Mouse (Mus musculus) CH12.LX (cell line): ENCODE data around the gene Pitpnm2. TPM values are rescaled to one million over a fixed set of nuclear protein-coding genes. Genes with fewer than 3 reads are reported as not detected.
A peak's percentile ranks its signal among the peaks of the same experiment; 100 is the strongest.

ENCODE experiments used
- DNase-seq: peaks from one replicate; pipeline ENCODE4 v3.0.0-alpha.2; 2013; ENCODE audit errors: extremely low read depth
- H3K27ac ChIP-seq: 2 replicates; pipeline ENCODE4 v1.5.1; 2012; ENCODE audit warnings: low read depth, mild to moderate bottlenecking, control low read depth, moderate library complexity; ENCODE audit not compliant: insufficient read depth
- H3K27me3 ChIP-seq: replicated peaks from 2 replicates; pipeline ENCODE3; 2012; ENCODE audit warnings: inconsistent platforms
- H3K36me3 ChIP-seq, 2 experiments: replicated peaks in 1 of 2; 2 replicates each; pipeline versions ENCODE3 to v1.6.1; 2012; ENCODE audit warnings: inconsistent platforms in 1 of 2, low read length in 1 of 2, mild to moderate bottlenecking in 1 of 2, mixed read lengths in 1 of 2, moderate library complexity in 1 of 2; ENCODE audit not compliant: control insufficient read depth in 1 of 2, insufficient read depth in 1 of 2
- H3K4me1 ChIP-seq, 2 experiments: 2 replicates each; pipeline ENCODE4 v1.6.1; 2012; ENCODE audit warnings: inconsistent platforms in 1 of 2, moderate library complexity in 1 of 2; ENCODE audit not compliant: insufficient read depth in 2 of 2, control insufficient read depth in 1 of 2
- H3K4me2 ChIP-seq: 2 replicates; pipeline ENCODE4 v1.6.1; 2012; ENCODE audit warnings: low read depth, mild to moderate bottlenecking, control low read depth; ENCODE audit not compliant: poor library complexity, insufficient read depth, severe bottlenecking
- H3K4me3 ChIP-seq, 3 experiments: fragments of 150-350 bp in 1 of 3; sonication (generic) in 1 of 3; replicated peaks in 1 of 3; 2 replicates each; pipeline versions ENCODE3 to v1.5.1; 2011 to 2012; ENCODE audit warnings: low read depth in 2 of 3, low read length in 2 of 3, mild to moderate bottlenecking in 2 of 3, moderate library complexity in 2 of 3, control low read depth in 1 of 3, improper control_type of control experiment in 1 of 3, inconsistent platforms in 1 of 3, mixed read lengths in 1 of 3; ENCODE audit not compliant: poor library complexity in 1 of 3
- H3K79me2 ChIP-seq: replicated peaks from 2 replicates; pipeline ENCODE4 v1.6.1; 2012; ENCODE audit warnings: mild to moderate bottlenecking, moderate library complexity; ENCODE audit not compliant: control insufficient read depth, poor library complexity, insufficient read depth, severe bottlenecking; ENCODE audit errors: extremely low read depth
- H3K9ac ChIP-seq: 2 replicates; pipeline ENCODE4 v1.6.1; 2012; ENCODE audit warnings: low read depth, mild to moderate bottlenecking, control low read depth, moderate library complexity; ENCODE audit not compliant: insufficient read depth
- H3K9me3 ChIP-seq: replicated peaks from 2 replicates; pipeline ENCODE3; 2012; ENCODE audit warnings: low read length, inconsistent platforms, mixed read lengths
- BHLHE40 ChIP-seq: IDR thresholded peaks from 2 replicates; pipeline ENCODE4 v1.6.1; 2011; ENCODE audit warnings: mild to moderate bottlenecking, low read depth, low read length, improper control_type of control experiment
- CHD1 ChIP-seq: IDR thresholded peaks from 2 replicates; pipeline ENCODE4 v1.6.1; 2012; ENCODE audit warnings: low read depth, low read length, improper control_type of control experiment, inconsistent platforms
- CHD2 ChIP-seq: IDR thresholded peaks from 2 replicates; pipeline ENCODE4 v1.6.1; 2011; ENCODE audit warnings: low read length, improper control_type of control experiment
- CTCF ChIP-seq, 2 experiments: IDR thresholded peaks in 1 of 2; conservative IDR thresholded peaks in 1 of 2; 2 replicates each; pipeline ENCODE4 v1.5.1; 2011 to 2012; ENCODE audit warnings: low read depth in 2 of 2, low read length in 2 of 2, improper control_type of control experiment in 1 of 2, inconsistent platforms in 1 of 2, mild to moderate bottlenecking in 1 of 2, moderate library complexity in 1 of 2
- E2F4 ChIP-seq: IDR thresholded peaks from 2 replicates; pipeline ENCODE4 v1.6.1; 2011; ENCODE audit warnings: low read depth, low read length, improper control_type of control experiment; ENCODE audit not compliant: insufficient replicate concordance
- ELF1 ChIP-seq: IDR thresholded peaks from 2 replicates; pipeline ENCODE4 v1.6.1; 2014; ENCODE audit warnings: low read depth, mild to moderate bottlenecking, inconsistent platforms, low read length, improper control_type of control experiment
- EP300 ChIP-seq: IDR thresholded peaks from 2 replicates; pipeline ENCODE4 v1.6.1; 2011; ENCODE audit warnings: low read length, improper control_type of control experiment
- ETS1 ChIP-seq: conservative IDR thresholded peaks from 2 replicates; pipeline ENCODE4 v1.6.1; 2012; ENCODE audit warnings: low read depth, mild to moderate bottlenecking, inconsistent platforms, low read length, improper control_type of control experiment, moderate library complexity
- GABPA ChIP-seq: IDR thresholded peaks from 2 replicates; pipeline ENCODE4 v1.6.1; 2012; ENCODE audit warnings: low read depth, low read length, improper control_type of control experiment, inconsistent platforms; ENCODE audit not compliant: insufficient replicate concordance
- HCFC1 ChIP-seq: IDR thresholded peaks from 2 replicates; pipeline ENCODE4 v1.6.1; 2012; ENCODE audit warnings: low read depth, mild to moderate bottlenecking, inconsistent platforms, low read length, improper control_type of control experiment
- IRF4 ChIP-seq: IDR thresholded peaks from 2 replicates; pipeline ENCODE4 v1.6.1; 2014; ENCODE audit warnings: low read depth, mild to moderate bottlenecking, inconsistent platforms, low read length, improper control_type of control experiment
- JUN ChIP-seq: IDR thresholded peaks from 2 replicates; pipeline ENCODE4 v1.6.1; 2011; ENCODE audit warnings: low read depth, mild to moderate bottlenecking, low read length, improper control_type of control experiment, moderate library complexity; ENCODE audit not compliant: insufficient read depth
- JUND ChIP-seq: conservative IDR thresholded peaks from 2 replicates; pipeline ENCODE4 v1.6.1; 2011; ENCODE audit warnings: low read depth, low read length, improper control_type of control experiment
- KAT2A ChIP-seq: IDR thresholded peaks from 2 replicates; pipeline ENCODE4 v1.6.1; 2012; ENCODE audit warnings: low read length, improper control_type of control experiment, inconsistent platforms; ENCODE audit not compliant: insufficient replicate concordance
- MAFK ChIP-seq: IDR thresholded peaks from 2 replicates; pipeline ENCODE4 v1.6.1; 2011; ENCODE audit warnings: low read length, improper control_type of control experiment; ENCODE audit not compliant: insufficient replicate concordance
- MAX ChIP-seq: IDR thresholded peaks from 2 replicates; pipeline ENCODE4 v1.6.1; 2011; ENCODE audit warnings: low read length, improper control_type of control experiment
- MAZ ChIP-seq: IDR thresholded peaks from 2 replicates; pipeline ENCODE4 v1.6.1; 2012; ENCODE audit warnings: low read depth, mild to moderate bottlenecking, inconsistent platforms, low read length, improper control_type of control experiment, moderate library complexity
- MEF2A ChIP-seq: IDR thresholded peaks from 2 replicates; pipeline ENCODE4 v1.6.1; 2014; ENCODE audit warnings: low read depth, mild to moderate bottlenecking, inconsistent platforms, low read length, improper control_type of control experiment, borderline replicate concordance
- MXI1 ChIP-seq: IDR thresholded peaks from 2 replicates; pipeline ENCODE4 v1.6.1; 2011; ENCODE audit warnings: mild to moderate bottlenecking, low read depth, low read length, improper control_type of control experiment
- MYC ChIP-seq: IDR thresholded peaks from 2 replicates; pipeline ENCODE4 v1.6.1; 2011; ENCODE audit warnings: low read depth, mild to moderate bottlenecking, improper control_type of control experiment, low read length
- NELFE ChIP-seq: IDR thresholded peaks from 2 replicates; pipeline ENCODE4 v1.6.1; 2011; ENCODE audit warnings: low read depth, low read length, improper control_type of control experiment
- NRF1 ChIP-seq: IDR thresholded peaks from 2 replicates; pipeline ENCODE4 v1.6.1; 2014; ENCODE audit warnings: low read depth, mild to moderate bottlenecking, inconsistent platforms, low read length, improper control_type of control experiment, moderate library complexity
- PAX5 ChIP-seq: IDR thresholded peaks from 2 replicates; pipeline ENCODE4 v1.6.1; 2012; ENCODE audit warnings: low read length, inconsistent platforms, mixed read lengths
- POLR2A ChIP-seq: IDR thresholded peaks from 2 replicates; pipeline ENCODE4 v1.6.1; 2011; ENCODE audit warnings: low read depth, mild to moderate bottlenecking, improper control_type of control experiment, low read length
- POLR2AphosphoS2 ChIP-seq: IDR thresholded peaks from 2 replicates; pipeline ENCODE4 v1.6.1; 2011; ENCODE audit warnings: low read depth, low read length, improper control_type of control experiment
- RAD21 ChIP-seq: IDR thresholded peaks from 2 replicates; pipeline ENCODE4 v1.6.1; 2011; ENCODE audit warnings: low read depth, mild to moderate bottlenecking, low read length, improper control_type of control experiment, moderate library complexity
- RCOR1 ChIP-seq: conservative IDR thresholded peaks from 2 replicates; pipeline ENCODE4 v1.6.1; 2012; ENCODE audit warnings: low read depth, mild to moderate bottlenecking, inconsistent platforms, low read length, improper control_type of control experiment
- SIN3A ChIP-seq: IDR thresholded peaks from 2 replicates; pipeline ENCODE4 v1.6.1; 2012; ENCODE audit warnings: low read length, improper control_type of control experiment, inconsistent platforms
- SMC3 ChIP-seq: IDR thresholded peaks from 2 replicates; pipeline ENCODE4 v1.6.1; 2011; ENCODE audit warnings: low read depth, low read length, improper control_type of control experiment
- TBP ChIP-seq: conservative IDR thresholded peaks from 2 replicates; pipeline ENCODE4 v1.6.1; 2011; ENCODE audit warnings: low read depth, low read length, improper control_type of control experiment
- TCF12 ChIP-seq: IDR thresholded peaks from 2 replicates; pipeline ENCODE4 v1.6.1; 2014; ENCODE audit warnings: low read depth, mild to moderate bottlenecking, inconsistent platforms, low read length, improper control_type of control experiment
- UBTF ChIP-seq: IDR thresholded peaks from 2 replicates; pipeline ENCODE4 v1.6.1; 2012; ENCODE audit warnings: low read depth, mild to moderate bottlenecking, inconsistent platforms, low read length, improper control_type of control experiment, moderate library complexity
- USF1 ChIP-seq: IDR thresholded peaks from 2 replicates; pipeline ENCODE4 v1.6.1; 2014; ENCODE audit warnings: low read depth, mild to moderate bottlenecking, inconsistent platforms, low read length, improper control_type of control experiment
- USF2 ChIP-seq: conservative IDR thresholded peaks from 2 replicates; pipeline ENCODE4 v1.6.1; 2011; ENCODE audit warnings: low read depth, low read length, improper control_type of control experiment
- ZC3H11A ChIP-seq: IDR thresholded peaks from 2 replicates; pipeline ENCODE4 v1.6.1; 2012; ENCODE audit warnings: low read depth, mild to moderate bottlenecking, inconsistent platforms, low read length, improper control_type of control experiment
- ZKSCAN1 ChIP-seq: IDR thresholded peaks from 2 replicates; pipeline ENCODE4 v1.6.1; 2012; ENCODE audit warnings: low read depth, inconsistent platforms, low read length, improper control_type of control experiment, borderline replicate concordance
- ZMIZ1 ChIP-seq: IDR thresholded peaks from 2 replicates; pipeline ENCODE4 v1.6.1; 2012; ENCODE audit warnings: low read depth, mild to moderate bottlenecking, inconsistent platforms, low read length, improper control_type of control experiment
- ZNF384 ChIP-seq: IDR thresholded peaks from 2 replicates; pipeline ENCODE4 v1.6.1; 2012; ENCODE audit warnings: low read depth, low read length, improper control_type of control experiment, inconsistent platforms
- dilution Hi-C: fragments of 300-500 bp; cut with MboI; formaldehyde crosslinking; loops from 2 replicates; pipeline ENCODE4 v1.14.3; 2020; ENCODE audit warnings: low sequenced_read_pairs; ENCODE audit not compliant: extremely low pct_unique_long_range_greater_than_20kb, extremely low pct_ligation_motif_present
- in situ Hi-C: fragments of 300-500 bp; cut with MboI; formaldehyde crosslinking; loops from 3 replicates; pipeline ENCODE4 v1.14.3; 2019; ENCODE audit warnings: low sequenced_read_pairs, low pct_ligation_motif_present, low pct_unique_long_range_greater_than_20kb, mixed read lengths
- polyA plus RNA-seq: library from polyadenylated mRNA; unstranded; fragments of >175 nt; gene quantifications from 2 replicates; pipeline ENCODE4 v1.2.1, GENCODE M21; 2012; ENCODE audit warnings: low read depth; ENCODE audit not compliant: insufficient read length
- total RNA-seq, 2 experiments: library from RNA; depleted of rRNA; stranded (reverse); fragments of 300-350 nt in 1 of 2; fragments of >200 nt in 1 of 2; gene quantifications; 2 replicates each; pipeline ENCODE4 v1.2.3; 2012 to 2014

Pitpnm2 gene
- total and polyA plus RNA-seq, 3 experiments, result 1.0 to 11.9 (median 5.3) TPM

GRCm38 (mm10) chr5:124084588-124085173 lies 164.9 kb downstream of the Pitpnm2 start:
- in situ Hi-C loops (loop anchor here (5.0 to 10.0 kb wide), 3 partner anchors 82 to 267 kb away; no protein-coding TSS in a partner anchor), dilution Hi-C loops (no loop called here)
- DNase-seq, result peak; percentile 86

GRCm38 (mm10) chr5:124083850-124084587 lies 165.5 kb downstream of the Pitpnm2 start:
- Histone ChIP-seq H3K36me3 (peaks cover 0 to 7% of the 10 kb centered on the region in 2 experiments), H3K9me3 (no peaks in the 10 kb centered on the region), H3K27me3 (no peaks in the 10 kb centered on the region), H3K79me2 (no peaks in the 10 kb centered on the region)
- in situ Hi-C loops, result loop anchor here (5.0 to 10.0 kb wide), 3 partner anchors 82 to 267 kb away; no protein-coding TSS in a partner anchor
- TF ChIP-seq CHD2 (no peak), E2F4 (no peak), ZNF384 (no peak), EP300 (no peak), MAX (no peak), MAFK (no peak), NELFE (no peak), IRF4 (no peak), RCOR1 (no peak), ZMIZ1 (no peak)
- TF ChIP-seq, all 38 proteins: peak for 0
- no peak overlapping the region for H3K27ac ChIP-seq
- no peak overlapping the region for H3K4me3 ChIP-seq
- DNase-seq, result no peak
- no peak overlapping the region for H3K4me2 ChIP-seq
- dilution Hi-C loops, result no loop called here
- peaks cover 0 to 10% of the 10 kb centered on the region in 2 experiments; a peak in 1 of 4 replicates for H3K4me1 ChIP-seq
- no peak overlapping the region for H3K9ac ChIP-seq

More at GRCm38 (mm10) chr5:124084588-124085173, 164.9 kb downstream of the Pitpnm2 start:
- H3K36me3 ChIP-seq, result peaks cover 4 to 12% of the 10 kb centered on the region in 2 experiments
- no peaks in the 10 kb centered on the region for H3K79me2 ChIP-seq
- no peak overlapping the region for H3K4me3 ChIP-seq
- TF ChIP-seq NRF1 (no peak), NELFE (peak; percentile 77; the same call in 1 of the 2 replicates), ZNF384 (no peak), UBTF (no peak), ELF1 (0 out of 2 replicates have a peak, but pooled peaks have one; percentile 27), GABPA (no peak), MYC (no peak), KAT2A (no peak), MAFK (no peak), RAD21 (peak; percentile 100), PAX5 (no peak), USF2 (no peak), ZKSCAN1 (no peak), CHD2 (no peak), USF1 (no peak), TCF12 (0 out of 2 replicates have a peak, but pooled peaks have one; percentile 50), TBP (no peak), HCFC1 (no peak), MAX (0 out of 2 replicates have a peak, but pooled peaks have one; percentile 40), POLR2A (no peak), MXI1 (no peak), E2F4 (no peak), ZC3H11A (peak; percentile 99), SIN3A (no peak), ZMIZ1 (no peak), EP300 (no peak), ETS1 (no peak), CTCF (conservative IDR thresholded peaks at IDR 0.05 in 1 of 2, IDR thresholded peaks at IDR 0.05 in 1 of 2; ENCODE audit: low read depth in 2 of 2, low read length in 2 of 2) (peak; percentile 66 to 100), MAZ (no peak), JUND (no peak), POLR2AphosphoS2 (no peak), JUN (no peak), BHLHE40 (no peak), MEF2A (peak; percentile 36; the same call in 1 of the 2 replicates), RCOR1 (no peak; the same call in 1 of the 2 replicates), CHD1 (no peak), IRF4 (0 out of 2 replicates have a peak, but pooled peaks have one; percentile 24), SMC3 (peak; percentile 100)
- TF ChIP-seq, all 38 proteins: peak for 10
- H3K9ac ChIP-seq, result no peak overlapping the region
- no peak overlapping the region for H3K27ac ChIP-seq
- H3K4me2 ChIP-seq, result no peak overlapping the region
- peaks cover 0 to 10% of the 10 kb centered on the region in 2 experiments; a peak in 1 of 4 replicates for H3K4me1 ChIP-seq
- H3K9me3 ChIP-seq, result no peaks in the 10 kb centered on the region
- H3K27me3 ChIP-seq, result no peaks in the 10 kb centered on the region
